Mouse (Mus musculus) layer of hippocampus, adult 8-10 months (tissue): ENCODE results near the gene Syne3. TPM values are rescaled to one million over a fixed set of nuclear protein-coding genes. Genes with fewer than 3 reads are reported as not detected.

Source experiments
- DNase-seq, 2 experiments: peaks; one replicate each; pipeline ENCODE4 v3.0.0; 2022; ENCODE audit warnings: low spot score in 2 of 2
- total RNA-seq, 4 experiments: library from RNA; stranded (reverse); gene quantifications; 2 replicates each; pipeline ENCODE4 v1.2.4; 2022

The Syne3 gene
- total RNA-seq, 4 experiments from 2014 or later, result 1.6 to 3.6 (median 2.1) TPM

GRCm38 (mm10) chr12:105025947-105026586, 16.5 kb upstream of the Syne3 start:
- DNase-seq, result no peak

- DNase-seq, result peak; percentile 48 to 82
Measured at GRCm38 (mm10) chr12:105025271-105025946, 15.8 kb upstream of the Syne3 start.

GRCm38 (mm10) chr12:105022776-105023175, 13.2 kb upstream of the Syne3 start:
- DNase-seq, result no peak

GRCm38 (mm10) chr12:105022141-105022540, 12.5 kb upstream of the Syne3 start:
- DNase-seq, result no peak

- no peak for DNase-seq
Measured at GRCm38 (mm10) chr12:105021441-105022069, 11.9 kb upstream of the Syne3 start.

- no peak for DNase-seq
Measured at GRCm38 (mm10) chr12:105019359-105020219, 10.0 kb upstream of the Syne3 start.

- DNase-seq, result no peak
Measured at GRCm38 (mm10) chr12:105016639-105017038, 7.0 kb upstream of the Syne3 start.

GRCm38 (mm10) chr12:105016199-105016598, 6.6 kb upstream of the Syne3 start:
- peak in 1 of 2 experiments; percentile 52 for DNase-seq

- DNase-seq, result no peak
Measured at GRCm38 (mm10) chr12:105013065-105013464, 3.5 kb upstream of the Syne3 start.

GRCm38 (mm10) chr12:105012314-105012713, 2.7 kb upstream of the Syne3 start:
- DNase-seq, result no peak

- no peak for DNase-seq
Measured at GRCm38 (mm10) chr12:105011589-105011988, 2.0 kb upstream of the Syne3 start.

GRCm38 (mm10) chr12:105010213-105010790, 693 bp upstream of the Syne3 start:
- no peak for DNase-seq

- DNase-seq, result no peak
Measured at GRCm38 (mm10) chr12:105008752-105009178, 844 bp downstream of the Syne3 start.

GRCm38 (mm10) chr12:105008150-105008549, 1.5 kb downstream of the Syne3 start:
- DNase-seq, result no peak

- no peak for DNase-seq
Measured at GRCm38 (mm10) chr12:105005715-105005972, 4.0 kb downstream of the Syne3 start.

- no peak for DNase-seq
Measured at GRCm38 (mm10) chr12:105004956-105005714, 4.5 kb downstream of the Syne3 start.

- DNase-seq, result no peak
Measured at GRCm38 (mm10) chr12:105003715-105004114, 5.9 kb downstream of the Syne3 start.

GRCm38 (mm10) chr12:105003158-105003557, 6.5 kb downstream of the Syne3 start:
- DNase-seq, result no peak

GRCm38 (mm10) chr12:105002340-105003132, 7.1 kb downstream of the Syne3 start:
- no peak for DNase-seq

GRCm38 (mm10) chr12:105001317-105001716, 8.3 kb downstream of the Syne3 start:
- no peak for DNase-seq
